Mouse (Mus musculus): ENCODE results near the gene Smyd4. TPM values are rescaled to one million over a fixed set of nuclear protein-coding genes. Genes with fewer than 3 reads are reported as not detected.

Gene Smyd4
- 13.4 and 17.3 TPM in 2 replicates for polyA plus RNA-seq (2016; fragmentation: Nextera tagmentation; extraction: Ambion mirVana)

- WGBS = under 1% methylated on average over 56 of the region's 56 CpGs
- Histone ChIP-seq H3K9me3 (replicated peaks) (no peaks in the 10 kb centered on the region), H3K4me1 (peaks cover 18% of the 10 kb centered on the region), H3K4me3 (peak within 1 kb of the TSS; percentile 73), H3K9ac (peak within 1 kb of the TSS; percentile 81), H3K27me3 (no peaks in the 10 kb centered on the region), H3K36me3 (no peaks in the 10 kb centered on the region), H3K4me2 (replicated peaks) (peak within 1 kb of the TSS; percentile 88), H3K27ac (peak within 1 kb of the TSS; percentile 62)
- peak; percentile 100 for ATAC-seq (ENCODE audit: low FRiP score)
Observed at GRCm38 (mm10) chr11:75348199-75348889, at the start of gene Smyd4, which contains the start of gene Rpa1. TSS of gene Smyd4 (plus strand) at chr11:75348433. TSS of gene Rpa1 (minus strand) at chr11:75348324.

DNA sequence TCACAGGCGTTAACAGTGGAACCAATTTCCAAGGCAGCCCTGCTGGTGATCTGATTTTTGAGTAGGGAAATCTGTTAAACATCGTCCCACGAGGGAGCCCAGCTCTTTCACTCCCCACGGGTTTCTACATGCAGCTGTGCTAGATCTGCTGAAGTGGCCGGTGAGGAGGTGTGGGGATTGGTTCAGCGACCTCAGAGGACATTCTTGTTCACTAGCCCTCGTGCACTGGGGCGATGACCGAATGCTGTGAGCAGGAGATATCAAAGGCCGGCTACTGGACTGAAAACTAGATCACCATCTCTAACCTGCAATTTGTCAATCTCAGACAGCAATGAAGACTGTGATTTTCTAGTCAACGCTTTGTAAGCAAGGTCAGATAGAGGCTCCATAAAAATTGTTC is 49.7 kb upstream of the Smyd4 start:
- Histone ChIP-seq H3K9me3 (replicated peaks) (no peaks in the 10 kb centered on the region), H3K9ac (0 out of 2 replicates have a peak overlapping the region, but pooled peaks have one; percentile 13), H3K27me3 (no peaks in the 10 kb centered on the region; the same call in 1 of the 2 replicates), H3K4me1 (peaks cover 18% of the 10 kb centered on the region), H3K4me2 (replicated peaks) (no peak overlapping the region), H3K36me3 (peaks cover 33% of the 10 kb centered on the region), H3K27ac (peak overlapping the region; percentile 23; the same call in 1 of the 2 replicates), H3K4me3 (no peak overlapping the region)
- 49% methylated on average over 11 of the region's 11 CpGs for WGBS
- no peak for ATAC-seq (ENCODE audit: low FRiP score)

DNA sequence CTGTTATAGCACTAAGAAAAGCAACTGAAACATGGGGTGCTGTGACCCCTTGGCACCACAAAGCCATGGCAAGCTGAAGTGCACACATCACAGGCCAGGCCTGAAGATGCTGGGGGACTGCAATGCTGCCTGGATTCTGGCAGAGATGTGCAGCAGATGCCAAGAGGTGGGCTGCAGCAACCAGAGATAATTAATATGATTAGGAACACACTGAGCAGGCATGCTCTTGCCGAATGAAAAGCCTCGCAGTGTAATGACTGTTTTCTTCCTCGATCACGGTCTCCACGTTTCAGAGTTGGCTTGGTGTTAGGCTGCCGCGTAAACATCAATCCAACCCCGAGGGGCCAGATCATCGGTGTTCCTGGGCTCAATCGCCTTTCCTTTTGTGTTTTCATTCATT is 48.4 kb upstream of the Smyd4 start:
- Histone ChIP-seq H3K9ac (0 out of 2 replicates have a peak overlapping the region, but pooled peaks have one; percentile 8), H3K27me3 (no peaks in the 10 kb centered on the region; the same call in 1 of the 2 replicates), H3K4me3 (no peak overlapping the region), H3K4me1 (peaks cover 18% of the 10 kb centered on the region), H3K36me3 (peaks cover 34% of the 10 kb centered on the region), H3K4me2 (replicated peaks) (no peak overlapping the region), H3K9me3 (replicated peaks) (no peaks in the 10 kb centered on the region), H3K27ac (peak overlapping the region; percentile 64)
- ATAC-seq (ENCODE audit: low FRiP score) = no peak
- 76% methylated on average over 10 of the region's 10 CpGs for WGBS

DNA sequence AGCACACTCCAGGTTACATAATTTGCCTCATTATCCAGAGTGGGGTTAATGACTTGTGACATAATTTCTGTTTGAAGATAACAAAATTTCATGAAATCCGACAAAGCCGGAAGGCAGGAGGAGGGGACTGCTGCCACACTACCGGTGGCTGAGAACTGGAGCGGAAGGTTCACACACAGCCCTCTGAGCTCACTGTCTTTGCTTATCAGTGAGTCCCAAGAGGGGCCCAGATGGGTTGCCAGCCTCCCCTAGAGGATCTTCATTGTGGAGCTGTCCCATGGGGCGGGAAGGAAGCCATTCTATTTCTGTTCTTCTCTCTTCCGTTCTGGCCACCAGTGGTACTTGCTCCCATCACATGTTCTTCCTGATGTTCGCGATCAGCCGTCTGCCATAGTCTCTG is 47.3 kb upstream of the Smyd4 start:
- ATAC-seq (ENCODE audit: low FRiP score) = no peak
- no peak overlapping the region for H3K4me2 ChIP-seq (replicated peaks)

GRCm38 (mm10) chr11:75304797-75305196 is 43.4 kb upstream of the Smyd4 start:
- no peaks in the 10 kb centered on the region for H3K27me3 ChIP-seq
- H3K4me3 ChIP-seq = no peak overlapping the region
- no peak overlapping the region for H3K27ac ChIP-seq
- H3K36me3 ChIP-seq = peaks cover 60% of the 10 kb centered on the region
- ATAC-seq (ENCODE audit: low FRiP score) = no peak
- WGBS = 84% methylated on average over 9 of the region's 9 CpGs
- H3K4me1 ChIP-seq = peaks cover 3% of the 10 kb centered on the region; the same call in 1 of the 2 replicates
- H3K4me2 ChIP-seq (replicated peaks) = no peak overlapping the region
- no peak overlapping the region for H3K9ac ChIP-seq
- no peaks in the 10 kb centered on the region for H3K9me3 ChIP-seq (replicated peaks)

More for the DNA sequence above, 47.3 kb upstream of the Smyd4 start:
- peaks cover 18% of the 10 kb centered on the region for H3K4me1 ChIP-seq
- H3K4me3 ChIP-seq = no peak overlapping the region
- no peaks in the 10 kb centered on the region for H3K9me3 ChIP-seq (replicated peaks)
- H3K27ac ChIP-seq = peak overlapping the region; percentile 24; the same call in 1 of the 2 replicates
- H3K9ac ChIP-seq = no peak overlapping the region
- WGBS = 83% methylated on average over 9 of the region's 9 CpGs
- H3K36me3 ChIP-seq = peaks cover 40% of the 10 kb centered on the region
- H3K27me3 ChIP-seq = no peaks in the 10 kb centered on the region; the same call in 1 of the 2 replicates

GRCm38 (mm10) chr11:75308650-75309049 is 39.6 kb upstream of the Smyd4 start:
- H3K4me3 ChIP-seq = no peak overlapping the region
- no peak for ATAC-seq (ENCODE audit: low FRiP score)
- H3K4me1 ChIP-seq = no peaks in the 10 kb centered on the region
- 88% methylated on average over 4 of the region's 4 CpGs for WGBS
- H3K27me3 ChIP-seq = no peaks in the 10 kb centered on the region
- H3K9me3 ChIP-seq (replicated peaks) = no peaks in the 10 kb centered on the region
- peaks cover 56% of the 10 kb centered on the region for H3K36me3 ChIP-seq
- no peak overlapping the region for H3K27ac ChIP-seq
- no peak overlapping the region for H3K9ac ChIP-seq
- H3K4me2 ChIP-seq (replicated peaks) = no peak overlapping the region

DNA sequence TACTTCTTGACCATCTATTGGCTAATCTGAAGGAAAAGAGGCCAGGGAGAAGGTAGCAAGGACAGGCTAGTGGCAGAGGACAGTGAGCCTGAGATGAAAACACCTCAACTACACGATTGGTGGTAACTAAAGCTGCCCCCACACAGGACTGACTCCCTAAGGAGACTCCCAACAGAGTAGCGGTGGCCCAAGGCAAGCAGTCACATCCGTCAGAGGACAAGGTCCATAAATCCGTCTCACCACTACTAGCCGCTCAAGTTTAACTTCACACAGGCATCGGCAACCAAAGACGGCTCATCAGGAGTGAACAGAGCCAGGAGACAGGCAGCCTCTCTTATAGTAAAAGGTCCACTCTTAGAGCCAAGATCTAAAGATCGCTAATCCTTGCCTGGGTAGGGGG is 37.4 kb upstream of the Smyd4 start:
- peaks cover 61% of the 10 kb centered on the region for H3K36me3 ChIP-seq
- H3K4me2 ChIP-seq (replicated peaks) = no peak overlapping the region
- no peak overlapping the region for H3K27ac ChIP-seq
- H3K4me3 ChIP-seq = no peak overlapping the region
- ATAC-seq (ENCODE audit: low FRiP score) = no peak
- WGBS = 90% methylated on average over 8 of the region's 8 CpGs
- no peaks in the 10 kb centered on the region for H3K4me1 ChIP-seq
- no peaks in the 10 kb centered on the region for H3K9me3 ChIP-seq (replicated peaks)
- H3K27me3 ChIP-seq = no peaks in the 10 kb centered on the region
- H3K9ac ChIP-seq = no peak overlapping the region

- H3K4me3 ChIP-seq = no peak overlapping the region
- 87% methylated on average over 6 of the region's 6 CpGs for whole genome bisulfite sequencing
- no peaks in the 10 kb centered on the region for H3K9me3 ChIP-seq (replicated peaks)
- no peaks in the 10 kb centered on the region for H3K4me1 ChIP-seq
- ATAC-seq (ENCODE audit: low FRiP score) = no peak
- no peaks in the 10 kb centered on the region for H3K27me3 ChIP-seq
- H3K36me3 ChIP-seq = peaks cover 58% of the 10 kb centered on the region
- H3K4me2 ChIP-seq (replicated peaks) = no peak overlapping the region
- no peak overlapping the region for H3K27ac ChIP-seq
- H3K9ac ChIP-seq = no peak overlapping the region
Observed at GRCm38 (mm10) chr11:75311751-75312150, 36.5 kb upstream of the Smyd4 start.

GRCm38 (mm10) chr11:75313834-75314233 is 34.4 kb upstream of the Smyd4 start:
- no peaks in the 10 kb centered on the region for H3K4me1 ChIP-seq
- H3K27ac ChIP-seq = no peak overlapping the region
- 91% methylated on average over 8 of the region's 8 CpGs for WGBS
- no peaks in the 10 kb centered on the region for H3K27me3 ChIP-seq
- H3K4me3 ChIP-seq = no peak overlapping the region
- peaks cover 52% of the 10 kb centered on the region for H3K36me3 ChIP-seq
- H3K9ac ChIP-seq = no peak overlapping the region
- H3K9me3 ChIP-seq (replicated peaks) = no peaks in the 10 kb centered on the region
- H3K4me2 ChIP-seq (replicated peaks) = no peak overlapping the region
- no peak for ATAC-seq (ENCODE audit: low FRiP score)

DNA sequence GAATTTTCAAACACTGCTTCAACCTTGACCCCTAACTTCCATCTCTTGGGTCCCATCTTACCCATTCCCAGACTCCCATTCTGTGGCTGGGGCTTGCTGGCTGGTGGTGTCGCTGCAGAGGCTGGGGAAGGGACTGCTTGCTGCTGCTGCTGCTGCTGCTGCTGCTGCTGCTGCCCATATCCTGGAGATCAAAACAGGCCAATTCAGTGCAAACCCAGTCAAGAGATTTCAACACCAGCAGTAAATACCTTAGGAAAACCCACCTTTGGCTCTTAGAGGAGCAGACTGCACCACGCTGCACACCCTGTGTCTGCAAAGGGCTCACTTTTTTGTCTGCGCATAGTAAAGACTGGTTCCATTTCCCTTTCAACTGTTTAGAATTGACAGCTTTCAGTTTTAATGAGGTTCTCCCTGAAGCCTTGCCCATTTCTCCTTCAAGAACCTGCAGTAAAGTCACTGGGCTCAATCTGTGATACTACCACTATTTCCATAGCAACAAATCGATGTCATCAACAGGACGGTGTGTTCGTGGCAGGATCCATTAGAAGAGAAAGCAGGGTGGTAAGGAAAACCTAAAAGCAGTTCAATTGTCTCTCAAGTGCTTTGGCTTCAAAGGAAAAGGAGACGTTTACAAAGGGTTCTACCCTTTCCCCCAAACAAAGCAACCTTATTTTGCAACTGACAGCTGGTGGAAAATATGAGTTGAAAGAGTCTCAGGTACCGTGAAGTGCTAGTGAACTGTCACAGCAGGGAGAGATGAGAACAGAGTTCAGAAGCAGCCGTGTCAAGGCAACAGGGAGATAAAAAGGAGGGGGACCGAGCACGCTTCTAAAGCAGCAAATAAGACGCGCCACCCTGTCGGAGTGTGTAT is 29.6 kb upstream of the Smyd4 start:
- H3K36me3 ChIP-seq = peaks cover 21% of the 10 kb centered on the region
- no peak overlapping the region for H3K9ac ChIP-seq
- H3K27ac ChIP-seq = no peak overlapping the region
- no peak overlapping the region for H3K4me3 ChIP-seq
- no peaks in the 10 kb centered on the region for H3K9me3 ChIP-seq (replicated peaks)
- H3K4me1 ChIP-seq = peaks cover 7% of the 10 kb centered on the region; the same call in 1 of the 2 replicates
- no peak overlapping the region for H3K4me2 ChIP-seq (replicated peaks)
- WGBS = 66% methylated on average over 14 of the region's 14 CpGs
- ATAC-seq (ENCODE audit: low FRiP score) = no peak
- no peaks in the 10 kb centered on the region for H3K27me3 ChIP-seq

- H3K9me3 ChIP-seq (replicated peaks) = no peaks in the 10 kb centered on the region
- peaks cover 15% of the 10 kb centered on the region for H3K36me3 ChIP-seq
- no peaks in the 10 kb centered on the region for H3K27me3 ChIP-seq
- no peak overlapping the region for H3K4me2 ChIP-seq (replicated peaks)
- H3K4me1 ChIP-seq = peaks cover 7% of the 10 kb centered on the region; the same call in 1 of the 2 replicates
- no peak overlapping the region for H3K4me3 ChIP-seq
- H3K9ac ChIP-seq = no peak overlapping the region
- ATAC-seq (ENCODE audit: low FRiP score) = no peak
- H3K27ac ChIP-seq = no peak overlapping the region
- 77% methylated on average over 5 of the region's 5 CpGs for WGBS
Observed at GRCm38 (mm10) chr11:75319246-75319645, 29.0 kb upstream of the Smyd4 start.

- Histone ChIP-seq H3K9ac (no peak overlapping the region), H3K4me1 (peaks cover 7% of the 10 kb centered on the region; the same call in 1 of the 2 replicates), H3K27me3 (no peaks in the 10 kb centered on the region), H3K9me3 (replicated peaks) (no peaks in the 10 kb centered on the region), H3K36me3 (peaks cover 2% of the 10 kb centered on the region), H3K4me2 (replicated peaks) (no peak overlapping the region), H3K4me3 (no peak overlapping the region), H3K27ac (no peak overlapping the region)
- ATAC-seq (ENCODE audit: low FRiP score) = no peak
- 81% methylated on average over 8 of the region's 8 CpGs for WGBS
Observed at GRCm38 (mm10) chr11:75323326-75323737, 24.9 kb upstream of the Smyd4 start.
